Mouse (Mus musculus) cerebellum, adult 9-11 months (tissue): ENCODE data around the gene Rnf168.
"Not testable (repeated sequence)": the region's sequence is repeated elsewhere in the genome, so short reads cannot be mapped to it uniquely, and the experiment has no call there.

Experiments
- DNase-seq: peaks from one replicate; pipeline ENCODE4 v3.0.0; 2022

Rnf168 gene

DNA sequence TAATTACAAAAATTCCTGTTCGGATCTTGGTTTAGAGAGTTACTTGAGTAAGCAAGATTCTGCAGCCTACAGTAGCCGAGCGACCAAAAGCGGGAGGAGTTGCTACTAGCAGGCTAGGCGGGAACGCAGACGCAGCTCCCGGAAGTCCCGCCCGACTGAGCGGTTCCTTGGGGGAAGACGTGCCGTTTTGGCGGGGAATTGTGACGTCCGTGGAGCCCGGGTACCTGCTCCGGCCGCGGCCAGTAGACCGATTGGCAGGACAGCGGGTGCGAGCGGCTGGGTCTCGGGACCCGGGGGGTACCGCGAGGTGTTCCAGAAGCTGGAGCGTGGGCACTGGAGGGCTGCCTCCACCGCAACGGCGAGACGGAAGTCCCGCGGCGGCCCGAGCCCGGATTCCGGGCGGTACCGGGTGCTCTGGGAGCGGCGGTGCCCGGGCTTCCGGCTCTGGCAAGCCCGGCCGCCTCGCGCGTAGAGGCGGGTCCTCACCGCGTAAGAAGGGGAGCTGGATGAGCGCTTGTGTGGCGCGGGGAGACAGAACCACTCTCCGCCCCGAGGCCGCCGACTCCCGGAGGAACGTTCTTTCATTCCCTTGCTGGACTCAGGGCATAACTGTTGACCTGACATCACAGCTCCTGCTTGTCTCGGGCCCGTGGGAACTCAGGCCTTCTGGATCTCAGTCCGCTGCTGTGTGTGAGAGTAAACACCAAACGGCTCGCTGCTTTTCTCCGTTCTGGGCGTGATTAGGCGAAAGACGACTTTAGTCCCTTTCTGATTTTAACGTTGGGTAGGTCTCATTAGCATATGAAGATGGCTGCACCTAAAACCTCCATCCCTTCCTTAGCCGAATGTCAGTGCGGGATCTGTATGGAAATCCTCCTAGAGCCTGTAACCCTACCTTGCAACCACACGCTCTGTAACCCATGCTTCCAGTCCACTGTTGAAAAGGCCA is at the start of gene Rnf168:
Rnf168 (plus strand) TSS at position 152 of the 949 bp plus-strand sequence.
- peak; percentile 93 for DNase-seq

DNA sequence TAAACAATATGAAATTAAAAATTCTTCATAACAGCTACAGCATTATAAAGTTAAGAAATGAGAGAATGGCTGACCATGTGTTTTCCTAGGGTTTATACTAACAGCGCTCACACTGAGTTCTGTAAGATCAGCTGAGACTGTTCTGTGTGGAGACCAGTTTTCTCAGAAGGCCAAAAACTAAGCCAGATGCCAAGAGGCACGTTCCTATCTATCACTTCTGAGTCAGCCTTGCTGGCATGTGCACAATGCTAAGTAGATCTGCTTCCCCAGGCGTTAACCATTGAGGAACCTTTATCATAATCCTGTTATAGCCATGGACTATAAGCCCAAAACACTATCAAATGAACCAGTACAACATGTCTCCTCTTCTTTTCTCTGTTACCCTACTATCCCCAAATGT is 45.2 kb upstream of the Rnf168 start:
- not testable (repeated sequence) for DNase-seq

DNA sequence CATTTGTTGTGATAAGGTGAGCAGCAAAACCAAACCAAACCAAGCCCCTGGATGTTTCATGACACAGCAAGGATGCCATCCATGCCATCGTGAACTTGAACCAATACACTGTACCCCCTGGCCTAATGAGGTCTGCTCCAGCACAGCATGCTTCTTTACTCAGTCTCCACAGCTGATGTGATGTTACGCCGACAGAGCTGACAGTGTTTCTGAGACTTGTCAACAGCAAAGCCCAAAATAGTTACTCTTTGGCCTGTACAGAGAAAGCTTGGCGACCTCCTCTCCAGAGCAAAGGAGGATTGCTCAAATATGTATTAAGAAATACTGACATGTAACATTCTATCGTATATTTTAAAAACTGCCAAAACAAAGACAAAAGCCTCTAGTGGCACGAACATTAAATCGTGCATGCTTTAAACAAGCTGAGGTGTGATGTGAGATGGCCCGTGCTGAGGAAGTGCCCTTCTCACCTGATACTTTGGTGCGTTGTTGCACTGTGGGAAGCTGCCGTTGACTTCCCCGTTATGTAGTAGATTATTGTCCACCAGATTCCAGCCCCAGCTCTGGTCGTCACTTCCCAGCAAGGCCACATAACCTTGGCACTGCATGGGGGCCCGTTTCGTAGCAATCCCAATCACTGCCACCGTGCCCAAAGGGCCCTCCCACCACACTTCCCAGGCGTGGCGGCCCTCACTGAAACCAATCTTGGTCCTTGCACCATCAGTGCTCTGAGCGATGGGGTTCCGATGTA is 39.2 kb upstream of the Rnf168 start:
- no peak for DNase-seq

DNA sequence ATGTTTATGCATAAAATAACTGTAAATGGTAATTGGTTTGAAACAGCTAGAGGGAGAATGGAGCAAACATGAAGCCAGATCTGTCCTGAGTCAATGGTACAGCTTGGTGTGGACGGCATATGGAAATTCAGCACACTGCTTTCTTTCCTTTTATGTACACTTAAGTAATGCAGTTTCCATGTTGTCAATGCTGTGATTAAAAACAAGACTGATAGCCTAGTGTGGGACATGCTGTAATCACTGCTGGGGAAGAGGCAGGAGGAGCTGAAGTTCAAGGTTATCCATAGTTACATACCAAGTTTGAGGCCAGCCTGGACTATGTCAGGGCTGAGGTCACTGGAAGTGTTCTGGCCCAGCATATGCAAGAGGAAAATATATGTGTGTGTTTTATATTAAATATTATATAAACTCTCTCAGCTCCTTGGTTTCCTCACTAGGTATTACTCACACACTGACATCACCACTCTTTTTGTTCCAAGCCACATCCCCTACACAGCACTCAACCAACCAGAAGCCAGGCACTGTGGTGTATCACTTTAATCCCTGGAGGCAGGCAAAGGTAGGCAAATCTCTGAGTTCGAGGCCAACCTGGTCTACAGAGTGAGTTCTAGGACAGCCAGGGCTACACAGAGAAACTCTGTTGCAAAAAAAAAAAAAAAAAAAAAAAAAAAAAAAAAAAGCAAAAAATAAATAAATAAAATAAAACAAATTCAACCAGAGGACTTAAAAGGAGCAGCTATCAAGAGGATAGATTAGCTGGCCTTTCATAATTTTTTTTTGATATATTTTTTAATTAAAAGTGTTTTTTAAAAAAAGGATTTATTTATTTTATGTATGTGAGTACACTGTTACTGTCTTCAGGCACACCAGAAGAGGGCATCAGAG is 37.6 kb upstream of the Rnf168 start:
- no peak for DNase-seq

DNA sequence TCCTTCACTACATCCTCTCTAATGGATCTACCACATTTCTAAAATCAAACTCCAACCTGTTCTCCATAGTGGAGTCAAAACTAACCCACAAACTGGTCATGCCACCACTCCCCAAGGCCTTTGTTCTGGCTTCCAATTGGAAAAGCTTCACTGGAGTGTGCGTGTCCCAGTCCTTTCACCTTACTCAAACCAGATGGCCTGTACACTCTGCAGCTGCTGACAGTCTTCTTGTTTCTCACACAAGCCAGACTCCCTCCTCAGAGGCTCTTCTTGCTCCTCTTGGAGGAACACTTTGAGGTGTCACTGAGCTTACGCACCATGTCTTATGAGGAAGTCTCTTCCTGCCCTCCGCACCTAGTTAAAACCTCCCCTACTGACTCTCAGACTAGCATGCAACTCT is 33.4 kb upstream of the Rnf168 start:
- DNase-seq, result no peak

DNA sequence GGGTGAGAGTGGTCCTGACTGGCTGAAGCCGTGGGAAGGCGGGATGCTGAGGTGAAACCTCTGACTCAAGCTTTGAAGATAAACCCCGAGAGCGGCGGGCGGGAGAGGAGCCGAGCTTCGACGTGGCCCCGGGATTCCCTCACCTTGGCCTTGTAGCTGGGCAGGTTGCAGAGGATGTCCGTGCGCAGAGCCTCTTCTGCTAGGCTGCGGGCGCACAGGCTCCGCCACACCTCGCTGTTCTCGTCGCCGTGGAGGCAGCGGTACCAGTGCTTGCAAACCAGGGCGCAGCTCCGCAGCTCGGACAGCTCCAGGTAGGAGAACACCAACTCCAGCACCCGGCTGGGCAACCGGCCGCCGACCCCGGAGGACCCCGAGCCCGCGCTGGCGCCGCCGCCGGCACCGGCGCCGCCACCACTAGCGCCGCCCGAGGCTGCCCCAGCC is 30.9 kb upstream of the Rnf168 start:
- peak; percentile 74 for DNase-seq

DNA sequence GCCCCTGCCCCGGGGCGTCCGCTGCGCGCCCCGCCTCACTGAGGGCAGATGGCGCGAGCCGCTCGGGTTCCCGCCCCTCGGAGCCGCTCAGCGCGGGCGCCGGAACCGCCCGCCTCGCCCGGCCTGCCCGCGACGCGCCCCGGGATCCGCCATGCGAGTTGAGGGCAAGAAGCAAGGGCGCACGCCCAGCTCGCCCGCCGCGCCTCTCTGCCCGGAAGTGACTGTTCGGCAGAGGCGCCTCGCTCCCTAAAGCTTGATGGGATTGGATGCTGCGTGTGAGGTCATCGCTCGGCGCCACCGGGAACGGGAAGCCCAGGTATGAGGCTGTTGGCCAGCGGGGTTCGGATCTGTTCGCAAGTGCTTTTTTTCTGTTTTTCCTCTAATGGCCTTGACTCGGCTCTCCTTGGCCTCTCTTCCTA is 30.3 kb upstream of the Rnf168 start, which contains the start of the genes Fbxo45 and Wdr53:
Fbxo45 (minus strand) TSS at position 207 of the 419 bp plus-strand sequence.
Wdr53 (plus strand) TSS at position 276 of the 419 bp plus-strand sequence.
- peak; percentile 99 for DNase-seq

DNA sequence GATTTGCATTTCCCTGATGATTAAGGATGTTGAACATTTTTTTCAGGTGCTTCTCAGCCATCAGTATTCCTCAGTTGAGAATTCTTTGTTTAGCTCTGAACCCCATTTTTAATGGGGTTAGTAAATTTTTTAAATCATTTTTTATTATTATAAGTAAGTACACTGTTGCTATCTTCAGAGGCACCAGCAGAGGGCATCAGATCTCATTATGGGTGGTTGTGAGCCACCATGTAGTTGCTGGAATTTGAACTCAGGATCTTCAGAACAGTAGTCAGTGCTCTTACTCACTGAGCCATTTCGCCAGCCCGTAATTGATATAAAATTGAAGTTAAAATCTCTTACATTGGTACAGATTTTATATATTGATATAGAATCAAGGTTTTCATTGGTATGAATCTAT is 13.0 kb upstream of the Rnf168 start:
- not testable (repeated sequence) for DNase-seq

DNA sequence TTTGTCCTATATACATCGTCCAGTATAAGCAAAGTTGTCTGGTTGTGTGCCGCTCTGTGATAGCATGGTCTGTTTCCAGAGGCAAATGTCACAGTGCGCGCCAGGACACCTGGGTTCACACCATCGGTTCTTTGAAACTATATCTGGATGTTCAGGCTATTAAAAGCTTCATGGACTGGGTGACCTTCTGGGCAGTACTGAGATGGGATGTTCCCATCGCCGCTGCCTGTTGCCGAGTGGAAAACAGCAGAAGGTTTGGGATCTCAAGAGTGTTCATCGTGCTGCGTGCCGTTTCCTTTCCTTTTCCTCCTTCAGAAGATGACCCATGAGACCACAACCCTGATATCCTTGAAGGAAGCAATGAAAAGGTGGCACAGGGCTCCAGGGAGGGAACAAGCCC is 6.0 kb upstream of the Rnf168 start, which contains the start of gene Smco1:
Smco1 (plus strand) TSS at position 178 of the 400 bp plus-strand sequence.
- DNase-seq, result no peak

DNA sequence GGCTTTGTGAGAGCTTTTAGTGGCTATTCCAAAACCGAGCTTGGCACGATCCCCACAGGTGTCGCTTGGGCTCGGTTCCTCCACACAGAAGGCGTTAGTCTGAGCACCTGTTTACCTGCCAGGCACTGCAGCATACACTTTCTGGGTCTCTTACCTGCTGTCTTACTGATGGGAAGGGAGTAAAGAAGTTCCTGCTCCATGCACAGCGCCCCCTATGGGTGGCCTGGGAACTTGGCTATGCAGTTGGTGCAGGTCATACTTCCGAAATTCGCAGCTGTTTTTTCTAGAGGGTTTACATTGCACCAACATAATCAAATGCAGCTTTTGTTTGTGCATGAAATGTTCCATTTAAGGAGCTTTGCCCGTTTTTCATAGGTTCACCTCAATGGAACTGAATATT is 3.9 kb upstream of the Rnf168 start:
- DNase-seq, result no peak

DNA sequence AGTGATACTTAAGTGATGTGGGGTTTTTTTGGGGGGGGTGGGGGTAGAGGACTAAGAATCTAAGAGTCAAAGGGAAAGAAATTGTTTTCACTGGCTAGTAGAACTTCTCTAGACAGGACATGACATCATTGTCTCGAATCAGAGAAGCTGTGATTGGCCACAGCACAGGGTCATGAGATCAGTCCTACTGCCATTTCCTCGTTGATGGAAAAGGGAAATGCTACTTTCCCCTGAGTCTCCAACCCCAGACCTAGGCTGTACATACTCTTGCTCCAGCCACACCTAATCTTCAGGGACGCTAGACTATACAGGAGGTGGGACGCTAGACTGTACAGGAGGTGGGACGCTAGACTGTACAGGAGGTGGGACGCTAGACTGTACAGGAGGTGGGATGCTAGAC is 2.2 kb upstream of the Rnf168 start:
- DNase-seq, result no peak

DNA sequence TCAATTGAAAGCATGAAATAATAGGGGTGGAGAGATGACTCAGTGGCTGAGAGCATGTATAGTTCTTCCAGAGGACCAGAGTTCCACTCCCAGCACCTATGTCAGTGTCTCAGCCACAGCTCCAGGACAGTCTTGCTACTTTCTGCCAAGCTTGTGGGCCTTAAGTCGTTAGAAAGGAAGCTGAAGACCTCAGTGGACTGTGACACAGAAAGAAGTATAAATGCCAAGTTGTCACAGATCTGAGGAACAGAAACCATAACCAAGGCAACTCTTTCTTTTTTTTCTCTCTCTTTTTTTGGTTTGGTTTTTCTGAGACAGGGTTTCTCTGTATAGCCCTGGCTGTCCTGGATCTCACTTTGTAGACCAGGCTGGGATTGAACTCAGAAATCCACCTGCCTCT is 1.4 kb upstream of the Rnf168 start:
- no peak for DNase-seq

DNA sequence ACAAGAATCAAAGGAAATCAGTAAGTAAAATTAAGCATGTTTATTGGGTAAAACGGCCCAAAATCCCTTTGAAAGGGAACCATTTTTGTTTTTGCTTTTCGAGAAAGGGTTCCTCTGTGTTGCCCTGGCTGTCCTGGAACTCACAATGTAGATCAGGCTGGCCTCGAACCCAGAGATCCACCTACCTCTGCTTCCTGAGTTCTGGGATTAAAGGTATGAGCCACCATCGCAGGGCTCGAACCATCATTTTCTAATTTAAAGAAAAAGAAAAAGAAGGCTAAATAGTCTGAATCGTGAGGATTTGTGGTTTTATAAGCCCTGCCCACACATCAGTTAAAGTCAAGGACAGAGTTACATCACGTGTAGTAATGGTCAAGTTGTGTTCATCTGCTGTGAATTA is 1.1 kb downstream of the Rnf168 start:
- DNase-seq, result no peak

DNA sequence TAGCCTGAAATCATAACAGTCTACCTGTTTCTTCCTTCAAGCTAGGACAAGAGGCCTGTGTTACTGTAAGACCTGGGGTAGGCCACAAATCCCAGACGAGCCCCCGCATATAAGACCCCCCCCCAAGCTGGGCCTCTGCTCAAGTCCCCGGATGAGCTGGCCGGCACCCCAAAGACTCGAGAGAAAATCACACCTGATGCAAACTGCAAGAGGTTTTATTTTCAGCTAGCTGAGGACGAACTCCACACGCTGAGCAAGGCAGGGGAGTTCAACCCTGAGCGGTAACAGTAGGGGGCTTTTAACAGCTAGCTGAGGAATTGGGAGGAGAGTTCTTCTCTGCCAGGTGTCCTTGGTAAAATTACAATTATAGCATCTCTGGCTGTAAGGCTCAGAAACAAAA is 3.0 kb downstream of the Rnf168 start:
- no peak for DNase-seq

DNA sequence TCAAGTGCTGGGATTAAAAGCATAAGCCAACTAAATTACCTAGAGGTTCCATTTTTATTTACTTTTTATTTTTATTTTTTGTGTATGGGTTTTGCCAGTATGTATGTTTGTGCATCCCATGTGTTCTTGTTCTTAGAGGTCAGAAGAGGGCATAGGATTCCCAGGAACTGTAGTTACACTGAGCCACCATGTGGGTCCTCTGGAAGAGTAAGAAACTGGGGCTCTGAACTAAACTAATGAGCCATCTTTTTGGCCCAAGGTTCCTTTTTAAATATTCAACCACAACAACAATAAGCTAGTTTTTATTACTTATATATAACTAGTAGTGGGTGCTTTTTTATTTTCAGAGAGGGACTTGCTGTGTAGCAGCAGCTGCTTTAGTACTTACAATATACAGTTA is 5.3 kb downstream of the Rnf168 start:
- no peak for DNase-seq

DNA sequence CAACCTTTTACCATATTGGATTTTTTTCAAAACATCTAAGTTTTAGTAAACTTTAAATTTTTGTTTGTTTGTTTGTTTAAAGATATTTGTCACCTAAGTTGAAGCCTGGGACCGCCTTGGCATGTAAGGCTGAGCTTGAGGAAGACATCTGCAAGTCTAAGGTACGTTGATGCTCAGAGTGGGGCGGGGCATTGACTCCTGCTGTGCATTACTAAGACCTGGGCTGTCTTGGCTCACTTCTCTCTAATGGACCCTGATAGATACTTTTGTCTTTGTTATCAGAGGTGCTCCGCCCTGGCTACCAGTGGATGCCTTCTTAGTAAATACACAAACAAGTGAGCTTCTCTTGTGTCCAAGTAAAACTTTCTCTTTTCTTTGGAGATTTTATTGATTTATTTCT is 14.6 kb downstream of the Rnf168 start:
- no peak for DNase-seq

DNA sequence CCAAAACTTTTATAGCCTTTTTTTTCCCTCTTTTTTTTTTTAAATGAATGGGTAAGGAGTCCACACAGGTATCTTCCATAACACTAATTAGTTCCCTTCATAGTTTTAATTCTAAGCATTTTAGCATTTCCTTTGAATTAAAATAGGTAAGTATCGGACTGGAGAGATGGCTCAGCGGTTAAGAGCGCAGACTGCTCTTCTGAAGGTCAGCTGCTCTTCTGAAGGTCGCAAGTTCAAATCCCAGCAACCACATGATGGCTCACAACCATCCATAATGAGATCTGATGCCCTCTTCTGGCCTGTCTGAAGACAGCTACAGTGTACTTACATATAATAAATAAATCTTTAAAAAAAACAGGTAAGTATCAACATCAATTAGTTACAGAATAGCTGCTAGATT is 22.4 kb downstream of the Rnf168 start:
- DNase-seq, result not testable (repeated sequence)

DNA sequence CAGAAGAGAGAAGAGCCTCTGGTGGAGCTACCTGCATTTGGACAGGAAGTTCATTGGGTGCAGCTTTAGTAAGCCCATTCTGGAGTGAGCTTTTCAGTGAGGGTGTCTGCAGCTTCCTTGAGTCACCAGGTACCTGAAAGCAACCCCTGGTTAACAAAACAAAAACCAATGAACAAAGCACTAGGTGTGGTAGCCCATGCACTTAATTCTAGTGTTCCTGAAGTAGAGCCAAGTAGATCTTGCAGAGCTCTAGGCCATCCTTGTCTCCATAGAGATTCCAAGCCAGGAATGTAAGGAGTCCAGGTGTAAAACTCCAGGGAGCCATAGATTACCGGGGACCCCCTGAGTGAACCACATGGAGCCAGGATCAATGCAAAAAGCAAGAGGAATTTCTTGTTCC is 25.8 kb downstream of the Rnf168 start:
- DNase-seq, result no peak

DNA sequence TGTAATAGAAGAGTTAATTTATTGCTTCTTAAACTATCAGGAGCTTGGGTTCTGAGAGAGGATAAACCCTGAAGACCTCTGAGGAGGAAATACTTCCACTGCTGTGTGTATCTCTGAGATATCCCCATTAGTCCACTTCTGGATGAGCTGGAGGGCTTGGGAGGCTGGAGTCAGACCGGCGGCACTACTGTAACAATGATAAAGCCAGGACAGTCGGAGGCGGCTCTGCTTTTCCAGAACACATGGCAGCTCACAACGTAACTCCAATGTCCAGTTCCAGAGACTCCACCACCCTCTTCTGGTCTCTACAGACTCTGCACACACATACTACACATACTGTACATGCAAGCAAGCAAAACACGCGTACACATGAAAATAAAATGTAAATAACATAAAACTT is 26.6 kb downstream of the Rnf168 start:
- no peak for DNase-seq

DNA sequence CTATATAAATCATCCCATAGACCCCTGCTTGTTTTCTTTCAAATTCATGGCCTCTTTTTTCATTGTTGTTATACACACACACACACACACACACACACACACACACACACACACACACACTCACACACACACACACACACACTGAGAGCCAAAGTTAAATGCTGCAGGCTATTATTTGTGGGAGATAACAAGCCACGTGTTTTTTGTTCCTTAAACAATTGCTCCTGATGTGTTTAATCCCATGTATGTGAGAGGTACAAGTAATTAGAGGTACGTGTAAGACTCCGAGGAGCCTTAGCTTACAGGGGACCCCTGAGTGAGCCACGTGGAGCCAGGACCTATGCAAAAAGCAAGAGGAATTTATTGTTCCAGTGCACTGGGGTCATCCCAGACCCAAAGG is 34.7 kb downstream of the Rnf168 start:
- no peak for DNase-seq

DNA sequence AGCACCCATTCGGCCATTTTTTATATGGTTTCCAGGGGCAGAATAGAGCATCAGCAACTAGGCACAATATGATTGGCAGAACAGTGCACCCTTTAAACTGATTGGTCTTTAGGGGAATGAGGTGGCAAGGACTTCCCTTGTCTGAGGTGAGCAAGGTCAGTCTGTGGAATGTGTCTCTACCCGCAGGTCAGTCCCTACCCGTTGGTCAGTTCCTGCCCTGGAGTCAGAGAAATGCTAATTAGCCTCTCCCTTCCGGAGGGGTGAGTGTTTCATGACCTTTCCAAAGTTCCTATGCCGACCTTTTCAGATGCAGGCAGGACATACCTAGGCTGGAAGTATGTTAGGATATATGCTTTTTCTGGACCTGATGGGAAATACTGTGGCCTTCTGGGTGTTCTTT is 35.1 kb downstream of the Rnf168 start:
- DNase-seq, result no peak

DNA sequence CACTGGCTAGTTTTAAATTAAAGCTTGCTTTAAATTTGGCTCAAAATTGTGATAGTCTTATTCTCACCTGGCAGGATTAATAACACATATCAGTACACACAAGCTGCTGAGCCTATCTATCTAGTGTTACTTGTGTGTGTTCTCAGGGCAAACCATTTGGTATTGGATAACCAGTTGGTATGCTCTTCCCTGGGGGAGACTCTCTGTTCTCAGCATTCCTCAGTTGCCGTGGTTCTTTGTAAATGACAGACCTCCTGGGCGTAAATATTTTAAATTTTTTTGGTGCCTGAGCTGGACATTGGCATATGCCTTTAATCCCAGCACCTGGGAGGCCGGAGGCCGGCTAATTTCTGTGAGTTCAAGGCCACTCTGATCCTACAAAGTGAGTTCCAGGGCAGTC is 35.6 kb downstream of the Rnf168 start:
- DNase-seq, result no peak

DNA sequence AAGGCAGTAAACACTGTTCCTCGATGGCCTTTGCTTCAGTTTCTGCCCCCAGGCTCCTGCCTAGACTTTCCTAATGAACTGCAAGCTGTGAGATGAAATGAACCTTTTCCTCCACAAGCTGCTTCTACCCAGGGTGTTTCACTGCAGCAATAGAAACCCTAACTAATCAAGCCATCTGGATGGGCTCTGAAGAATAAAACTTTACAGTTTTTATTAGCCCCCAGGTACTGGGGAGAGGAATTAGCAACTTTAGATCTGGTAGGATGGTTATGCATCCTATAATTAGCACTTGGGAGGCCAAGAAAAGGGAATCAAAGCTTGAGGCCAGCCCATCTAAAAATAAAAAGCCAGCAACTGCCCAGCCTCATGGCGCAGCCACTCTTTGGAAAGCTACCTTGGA is 39.3 kb downstream of the Rnf168 start:
- no peak for DNase-seq
